Mouse (Mus musculus) hindbrain, postnatal 0 days (tissue): ENCODE results near the gene Brip1. TPM values are rescaled to one million over a fixed set of nuclear protein-coding genes. Genes with fewer than 3 reads are reported as not detected.

ENCODE experiments used
- ATAC-seq: fragments of 200-750 bp; cut with Nextera tagmentation; 2 replicates; pipeline ENCODE4 v1.8.0; 2017; ENCODE audit warnings: mild to moderate bottlenecking, moderate TSS enrichment, moderate library complexity
- DNase-seq: peaks from one replicate; pipeline ENCODE4 v3.0.0-alpha.2; 2015; ENCODE audit warnings: low spot score
- H3K27ac ChIP-seq: fragments of 300-500 bp; sonication (generic); 2 replicates; pipeline ENCODE4 v1.5.1; 2014; ENCODE audit warnings: mild to moderate bottlenecking
- H3K27me3 ChIP-seq: fragments of 300-500 bp; sonication (generic); 2 replicates; pipeline ENCODE4 v1.6.1; 2014; ENCODE audit warnings: low read length, mixed read lengths; ENCODE audit not compliant: insufficient read depth
- H3K36me3 ChIP-seq: fragments of 300-500 bp; sonication (generic); 2 replicates; pipeline ENCODE4 v1.6.1; 2014; ENCODE audit warnings: low read length, mixed read lengths; ENCODE audit not compliant: insufficient read depth
- H3K4me1 ChIP-seq: fragments of 300-500 bp; sonication (generic); 2 replicates; pipeline ENCODE4 v1.6.1; 2014; ENCODE audit warnings: antibody characterized with exemption, low read length, mixed read lengths; ENCODE audit not compliant: insufficient read depth
- H3K4me2 ChIP-seq: fragments of 300-500 bp; sonication (generic); 2 replicates; pipeline ENCODE4 v1.6.1; 2014; ENCODE audit warnings: low read depth, mild to moderate bottlenecking, low read length, moderate library complexity, mixed read lengths
- H3K4me3 ChIP-seq: fragments of 300-500 bp; sonication (generic); 2 replicates; pipeline ENCODE4 v1.5.1; 2014; ENCODE audit warnings: low read length
- H3K9ac ChIP-seq: fragments of 300-500 bp; sonication (generic); replicated peaks from 2 replicates; pipeline ENCODE4 v1.6.1; 2014; ENCODE audit warnings: mild to moderate bottlenecking, low read length, moderate library complexity, mixed read lengths
- H3K9me3 ChIP-seq: fragments of 300-500 bp; sonication (generic); 2 replicates; pipeline ENCODE4 v1.6.1; 2016; ENCODE audit warnings: low read length, mixed read lengths
- CTCF ChIP-seq: IDR thresholded peaks from 2 replicates; pipeline ENCODE4 v1.5.1; 2016; ENCODE audit warnings: antibody characterized with exemption, control low read depth, low read depth
- WGBS: fragments of 180-500 bp; shearing (Covaris S2); extraction: QIAGEN DNeasy Blood & Tissue Kit; methylation state at CpG from one replicate; pipeline ENCODE4 v1.1.7; 2014; 5-methylcytosine and 5-hydroxymethylcytosine counted together
- polyA plus RNA-seq: library from polyadenylated mRNA; unstranded; fragments of >200 nt; fragmentation: Nextera tagmentation; extraction: Ambion mirVana; gene quantifications from 2 replicates; pipeline ENCODE4 v1.2.1, GENCODE M21; 2015
- total RNA-seq: library from RNA; depleted of rRNA; stranded (reverse); fragments of >200 nt; gene quantifications from 2 replicates; pipeline ENCODE4 v1.2.3, GENCODE M21; 2014; rRNA removed

Brip1 gene
- total and polyA plus RNA-seq, 2 experiments from 2014 or later: 1.0 to 2.5 TPM

GRCm38 (mm10) chr11:86016242-86016641 lies 184.8 kb downstream of the Brip1 start:
- no peak overlapping the region for H3K4me3 ChIP-seq
- no peak overlapping the region for H3K4me2 ChIP-seq

GRCm38 (mm10) chr11:86013087-86013486 lies 187.9 kb downstream of the Brip1 start:
- DNase-seq: no peak
- Histone ChIP-seq H3K9me3 (no peaks in the 10 kb centered on the region), H3K9ac (no peak overlapping the region), H3K4me3 (no peak overlapping the region), H3K36me3 (no peaks in the 10 kb centered on the region), H3K4me1 (no peaks in the 10 kb centered on the region), H3K4me2 (no peak overlapping the region), H3K27me3 (no peaks in the 10 kb centered on the region), H3K27ac (no peak overlapping the region)
- ATAC-seq: no peak
- WGBS: 65% methylated on average over 2 of the region's 2 CpGs
- TF ChIP-seq CTCF: no peak

More at GRCm38 (mm10) chr11:86016242-86016641, 184.8 kb downstream of the Brip1 start:
- Histone ChIP-seq H3K9me3 (no peaks in the 10 kb centered on the region), H3K27ac (no peak overlapping the region), H3K9ac (no peak overlapping the region), H3K27me3 (no peaks in the 10 kb centered on the region), H3K4me1 (no peaks in the 10 kb centered on the region), H3K36me3 (no peaks in the 10 kb centered on the region)
- WGBS: 76% methylated on average over 11 of the region's 11 CpGs
- ATAC-seq (no peak), DNase-seq (no peak)
- no peak for TF ChIP-seq CTCF

GRCm38 (mm10) chr11:86010458-86010857 lies 190.5 kb downstream of the Brip1 start:
- no peak overlapping the region for H3K9ac ChIP-seq
- no peak for TF ChIP-seq CTCF
- no peaks in the 10 kb centered on the region for H3K9me3 ChIP-seq
- no peaks in the 10 kb centered on the region for H3K4me1 ChIP-seq
- no peak overlapping the region for H3K27ac ChIP-seq
- ATAC-seq (no peak), DNase-seq (no peak)
- H3K4me2 ChIP-seq: no peak overlapping the region
- H3K4me3 ChIP-seq: no peak overlapping the region
- H3K27me3 ChIP-seq: no peaks in the 10 kb centered on the region
- no peaks in the 10 kb centered on the region for H3K36me3 ChIP-seq
- WGBS: 93% methylated on average over 4 of the region's 4 CpGs

- DNase-seq (peak; percentile 12), ATAC-seq (no peak)
- TF ChIP-seq CTCF: no peak
- Histone ChIP-seq H3K27me3 (no peaks in the 10 kb centered on the region), H3K9ac (no peak overlapping the region), H3K36me3 (no peaks in the 10 kb centered on the region), H3K9me3 (no peaks in the 10 kb centered on the region), H3K4me1 (no peaks in the 10 kb centered on the region), H3K4me2 (no peak overlapping the region), H3K27ac (no peak overlapping the region), H3K4me3 (no peak overlapping the region)
- 49% methylated on average over 10 of the region's 10 CpGs for WGBS
Observed at GRCm38 (mm10) chr11:86008211-86008905, 192.6 kb downstream of the Brip1 start.

Other genes starting within 250 kb of the Brip1 start
- 26.1 and 30.3 TPM in 2 replicates for gene Ints2, start 56.4 kb upstream of the Brip1 start, total RNA-seq
- 11.6 and 14.2 TPM in 2 replicates for gene Ints2, start 56.4 kb upstream of the Brip1 start, polyA plus RNA-seq
- gene Med13, start 156.4 kb upstream of the Brip1 start, total RNA-seq: 55.0 and 59.7 TPM in 2 replicates
- 5.3 and 5.6 TPM in 2 replicates for gene Med13, start 156.4 kb upstream of the Brip1 start, polyA plus RNA-seq